Mouse (Mus musculus): ENCODE results near the gene Birc3.

GRCm38 (mm10) chr9:7829531-7830528 is 43.2 kb downstream of the Birc3 start:
- TF ChIP-seq CTCF (IDR thresholded peaks at IDR 0.05; ENCODE audit: insufficient read depth, low read depth, low read length): no peak
- TF ChIP-seq POLR2A (IDR thresholded peaks at IDR 0.05; ENCODE audit: insufficient read depth, low read depth, low read length): no peak
